Mouse (Mus musculus) Patski (cell line): ENCODE results near the gene Gpx5. TPM values are rescaled to one million over a fixed set of nuclear protein-coding genes. Genes with fewer than 3 reads are reported as not detected.
A peak's percentile ranks its signal among the peaks of the same experiment; 100 is the strongest.

ENCODE experiments used
- ATAC-seq: fragments of 100-300 bp; one replicate; pipeline ENCODE4 v1.8.0; 2021
- CTCF ChIA-PET: fragments of 350-600 bp; sonication (Branson Sonifier 250); formaldehyde crosslinking; loops from one replicate; lab custom pipeline; 2022; ENCODE audit warnings: inconsistent platforms; lab: Charles Lee
- POLR2A ChIA-PET: fragments of 350-600 bp; sonication (Branson Sonifier 250); formaldehyde crosslinking; loops from one replicate; lab custom pipeline; 2022; ENCODE audit warnings: antibody characterized with exemption, inconsistent platforms; lab: Charles Lee
- DNase-seq: peaks from one replicate; pipeline ENCODE4 v3.0.0-alpha.2; 2011; ENCODE audit warnings: low read depth, low spot score
- H3K27me3 ChIP-seq: fragments of 371-371 bp; one replicate; pipeline ENCODE4 v1.5.1; 2021
- CTCF ChIP-seq: fragments of 100-300 bp; IDR thresholded peaks from one replicate; pipeline ENCODE4 v1.5.1; 2021
- in situ Hi-C: fragments of 300-500 bp; cut with MboI; formaldehyde crosslinking; loops from 3 replicates; pipeline ENCODE4 v1.11.1; 2018; ENCODE audit warnings: low pct_unique_long_range_greater_than_20kb, mixed read lengths
- polyA plus RNA-seq: library from polyadenylated mRNA; unstranded; gene quantifications from one replicate; pipeline ENCODE4 v1.2.3, GENCODE M21; 2021

Gene Gpx5
- polyA plus RNA-seq, 1 experiment from 2014 or later = not detected

DNA sequence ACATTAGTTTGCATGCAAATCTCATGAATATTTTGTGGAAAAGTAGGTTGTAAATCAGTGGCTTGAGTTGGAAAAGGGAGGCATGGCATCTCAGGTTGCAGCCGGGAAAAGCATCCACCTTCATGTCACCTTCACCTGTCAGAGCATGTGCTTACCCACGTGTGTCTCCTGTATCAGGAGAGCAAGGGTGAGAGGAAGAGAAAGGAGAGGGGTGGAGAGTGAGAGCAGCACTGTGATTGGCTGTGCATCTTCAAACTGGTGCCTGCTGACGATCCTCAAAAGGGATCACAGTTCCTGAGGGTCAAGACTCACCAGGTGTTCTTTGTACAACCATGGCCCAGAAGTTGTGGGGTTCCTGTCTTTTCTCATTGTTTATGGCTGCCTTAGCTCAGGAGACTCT, 19.4 kb upstream of the Gpx5 start, which contains the start of gene Gpx6:
Gpx6 (plus strand) TSS at position 200 of the 400 bp plus-strand sequence.
- ATAC-seq = no peak
- no peaks in the 10 kb centered on the region for H3K27me3 ChIP-seq
- in situ Hi-C loops = no loop called here
- CTCF ChIA-PET = no interaction called here
- POLR2A ChIA-PET = no interaction called here
- no peak for TF ChIP-seq CTCF
- no peak for DNase-seq

DNA sequence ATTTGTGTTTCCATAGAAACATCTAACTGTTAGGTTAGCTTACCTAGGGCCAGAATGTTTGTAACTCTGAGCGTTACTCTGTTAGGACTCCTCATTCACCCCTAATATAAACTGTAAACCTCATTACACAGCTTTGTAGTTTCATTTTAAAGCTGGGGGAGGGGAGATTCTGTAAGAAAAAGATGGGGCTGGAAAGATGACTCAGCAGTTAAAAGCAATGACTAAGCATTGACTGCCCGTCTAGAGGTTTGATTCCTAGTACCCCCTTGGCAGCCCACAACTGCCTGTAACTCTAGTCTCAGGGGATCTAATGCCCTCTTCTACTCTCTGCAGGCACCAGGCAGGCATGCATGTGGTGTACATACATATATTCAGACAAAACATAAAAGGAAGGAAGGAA, 17.3 kb upstream of the Gpx5 start:
- in situ Hi-C loops = no loop called here
- no peak for ATAC-seq
- TF ChIP-seq CTCF = no peak
- CTCF ChIA-PET = no interaction called here
- no peak for DNase-seq
- POLR2A ChIA-PET = no interaction called here
- H3K27me3 ChIP-seq = no peaks in the 10 kb centered on the region

DNA sequence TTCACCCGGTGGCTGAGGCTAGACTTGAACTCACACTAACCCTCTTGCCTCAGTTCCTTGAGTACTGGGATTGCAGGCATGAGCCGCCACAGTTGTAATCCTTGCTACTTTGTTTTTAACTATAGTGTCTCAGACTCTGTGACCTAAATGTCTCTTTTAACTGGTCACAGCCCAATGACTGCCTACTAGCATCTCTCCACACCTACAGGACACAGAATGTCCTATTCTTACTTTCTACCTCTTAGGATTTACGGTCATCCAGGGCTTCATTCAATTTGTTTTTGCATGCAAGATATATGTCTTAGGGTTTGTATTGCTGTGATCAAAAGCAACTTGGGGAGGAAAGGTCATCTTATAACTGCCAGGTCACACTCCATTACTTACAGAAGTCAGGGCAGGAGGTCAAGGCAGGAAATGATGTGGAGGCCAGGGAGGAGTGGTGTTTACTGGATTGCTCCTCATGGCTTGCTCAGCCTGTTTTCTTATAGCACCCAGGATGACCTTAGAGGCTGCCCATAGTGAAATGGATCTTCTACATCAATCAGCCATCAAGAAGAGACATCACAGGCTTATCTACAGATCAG, 12.0 kb upstream of the Gpx5 start:
- DNase-seq = no peak
- in situ Hi-C loops = no loop called here
- no peaks in the 10 kb centered on the region for H3K27me3 ChIP-seq
- no peak for ATAC-seq
- CTCF ChIA-PET = interaction anchor here (0.9 to 1.4 kb wide), 2 partner anchors 10 to 20 kb away, joined by 3 to 5 read pairs; no protein-coding TSS in a partner anchor
- TF ChIP-seq CTCF = no peak
- POLR2A ChIA-PET = no interaction called here

DNA sequence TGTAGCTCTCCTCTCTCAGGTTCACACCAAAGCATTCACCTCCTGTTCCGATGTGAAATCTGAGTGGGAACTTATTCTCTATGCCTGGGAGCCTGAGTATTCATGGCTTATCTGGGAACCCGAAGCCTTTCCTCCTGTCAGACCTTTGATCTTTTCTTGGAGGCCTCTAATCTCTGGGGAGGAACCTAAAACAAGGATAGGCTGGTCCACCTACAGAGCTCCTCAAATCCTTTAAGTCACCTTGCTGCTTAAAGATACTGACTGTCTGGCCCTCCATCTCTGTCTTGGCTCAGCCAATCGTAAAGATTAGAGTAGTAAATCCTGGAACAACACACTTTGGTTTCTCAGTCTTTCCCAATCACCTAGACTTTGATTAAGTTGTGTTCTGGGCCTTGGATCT, 6.0 kb upstream of the Gpx5 start:
- H3K27me3 ChIP-seq = peaks cover 3% of the 10 kb centered on the region
- no peak for DNase-seq
- ChIA-PET POLR2A (no interaction called here), CTCF (no interaction called here)
- no peak for ATAC-seq
- no peak for TF ChIP-seq CTCF
- in situ Hi-C loops = no loop called here

DNA sequence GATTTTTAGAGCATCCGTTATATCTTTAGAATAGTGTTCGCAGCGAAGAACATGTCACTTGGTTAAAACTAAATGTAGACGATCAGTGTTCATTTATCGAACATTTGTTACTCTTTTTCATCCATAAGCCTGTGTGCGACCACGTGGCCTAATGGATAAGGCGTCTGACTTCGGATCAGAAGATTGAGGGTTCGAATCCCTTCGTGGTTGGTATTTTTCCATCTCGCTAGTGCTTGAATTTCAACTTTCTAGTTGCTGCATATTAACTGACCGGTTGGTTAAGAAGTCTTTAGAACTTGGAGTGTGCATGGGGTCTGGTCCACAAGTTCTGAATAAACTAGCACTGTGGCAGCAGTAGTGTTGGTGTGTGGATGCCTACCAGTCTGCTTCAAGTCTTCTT, 13.0 kb downstream of the Gpx5 start:
- in situ Hi-C loops = no loop called here
- ChIA-PET CTCF (no interaction called here), POLR2A (interaction anchor here (0.7 kb wide), 1 partner anchor 847 kb away, joined by 3 read pairs; no protein-coding TSS in a partner anchor)
- H3K27me3 ChIP-seq = peaks cover 2% of the 10 kb centered on the region
- ATAC-seq (peak; percentile 45), DNase-seq (peak; percentile 39)
- TF ChIP-seq CTCF = no peak

DNA sequence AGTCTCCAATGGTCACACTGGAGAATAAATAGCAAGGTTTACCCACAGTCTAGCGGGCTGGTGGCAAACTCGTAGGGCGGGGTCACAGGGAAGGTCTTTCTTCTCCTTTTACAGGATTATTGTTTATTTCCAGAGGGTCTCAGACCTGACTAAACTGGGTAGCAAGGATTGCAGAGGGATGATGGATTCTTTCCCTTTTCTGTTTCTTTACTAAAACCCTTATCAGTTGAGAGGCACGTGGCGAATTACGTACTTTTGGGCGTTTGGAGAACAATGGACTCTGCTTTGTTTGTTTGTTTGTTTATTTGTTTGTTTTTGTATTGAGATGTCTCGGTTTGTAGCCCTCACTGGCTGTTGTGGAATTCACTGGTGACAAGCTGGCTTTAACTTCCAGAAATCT, 13.5 kb downstream of the Gpx5 start:
- ATAC-seq (no peak), DNase-seq (no peak)
- ChIA-PET POLR2A (interaction anchor here (0.7 kb wide), 1 partner anchor 846 kb away, joined by 3 read pairs; no protein-coding TSS in a partner anchor), CTCF (no interaction called here)
- TF ChIP-seq CTCF = no peak
- in situ Hi-C loops = no loop called here
- no peaks in the 10 kb centered on the region for H3K27me3 ChIP-seq

DNA sequence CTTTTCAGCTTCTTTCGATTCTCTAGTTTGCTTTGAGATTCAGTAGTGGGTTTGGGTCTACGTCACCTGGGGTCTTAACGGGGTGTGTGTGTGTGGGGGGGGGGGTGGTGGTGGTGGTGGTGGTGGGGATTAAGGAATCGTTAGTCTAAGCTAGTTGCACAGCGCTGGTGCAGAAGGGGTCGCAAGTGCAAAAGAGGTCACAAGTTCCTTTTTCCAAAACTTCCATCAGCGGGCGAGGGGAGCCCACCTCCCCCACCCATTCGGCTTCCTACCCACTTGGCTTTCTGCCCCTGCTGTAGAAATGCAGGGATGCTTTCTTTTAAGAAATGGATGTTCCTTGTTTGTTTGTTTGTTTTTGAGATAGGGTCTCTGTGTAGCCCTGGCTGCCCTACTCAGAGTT, 16.0 kb downstream of the Gpx5 start:
- H3K27me3 ChIP-seq = no peaks in the 10 kb centered on the region
- no peak for TF ChIP-seq CTCF
- ATAC-seq (no peak), DNase-seq (no peak)
- in situ Hi-C loops = no loop called here
- ChIA-PET POLR2A (no interaction called here), CTCF (no interaction called here)

DNA sequence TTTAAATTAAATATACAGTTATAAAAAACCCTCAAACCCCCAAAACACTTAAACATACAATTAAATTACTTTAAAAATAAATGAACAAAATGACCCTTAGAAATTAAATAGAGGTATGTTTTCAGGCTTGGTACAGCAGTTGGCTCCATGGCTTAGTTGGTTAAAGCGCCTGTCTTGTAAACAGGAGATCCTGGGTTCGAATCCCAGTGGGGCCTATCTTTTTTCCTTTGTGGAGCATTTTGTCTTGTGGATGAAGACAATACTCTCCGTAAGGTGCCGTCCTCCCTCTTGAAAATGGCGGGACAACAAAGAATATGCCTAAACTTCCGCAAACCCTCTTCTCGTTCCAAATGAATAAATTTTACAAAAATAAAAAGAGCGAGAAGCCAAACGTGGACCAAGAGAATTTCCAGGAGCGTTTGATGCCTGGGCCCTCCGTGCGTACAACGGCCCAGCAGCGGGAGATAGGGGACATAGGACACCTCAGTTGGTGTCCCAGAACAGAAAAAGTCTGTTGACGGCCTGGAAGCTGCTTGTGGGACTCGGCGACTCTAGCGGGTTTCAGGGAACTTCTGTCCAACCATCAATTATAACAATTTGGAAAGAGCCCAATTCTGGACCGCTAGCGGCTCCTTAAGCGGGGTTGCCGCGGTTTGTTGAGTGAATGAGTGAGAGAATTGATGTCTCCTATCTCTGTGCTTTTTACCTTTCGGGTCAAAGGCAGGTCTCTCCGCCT, 16.5 kb downstream of the Gpx5 start:
- TF ChIP-seq CTCF = no peak
- in situ Hi-C loops = no loop called here
- DNase-seq (no peak), ATAC-seq (no peak)
- ChIA-PET CTCF (no interaction called here), POLR2A (no interaction called here)
- H3K27me3 ChIP-seq = no peaks in the 10 kb centered on the region

DNA sequence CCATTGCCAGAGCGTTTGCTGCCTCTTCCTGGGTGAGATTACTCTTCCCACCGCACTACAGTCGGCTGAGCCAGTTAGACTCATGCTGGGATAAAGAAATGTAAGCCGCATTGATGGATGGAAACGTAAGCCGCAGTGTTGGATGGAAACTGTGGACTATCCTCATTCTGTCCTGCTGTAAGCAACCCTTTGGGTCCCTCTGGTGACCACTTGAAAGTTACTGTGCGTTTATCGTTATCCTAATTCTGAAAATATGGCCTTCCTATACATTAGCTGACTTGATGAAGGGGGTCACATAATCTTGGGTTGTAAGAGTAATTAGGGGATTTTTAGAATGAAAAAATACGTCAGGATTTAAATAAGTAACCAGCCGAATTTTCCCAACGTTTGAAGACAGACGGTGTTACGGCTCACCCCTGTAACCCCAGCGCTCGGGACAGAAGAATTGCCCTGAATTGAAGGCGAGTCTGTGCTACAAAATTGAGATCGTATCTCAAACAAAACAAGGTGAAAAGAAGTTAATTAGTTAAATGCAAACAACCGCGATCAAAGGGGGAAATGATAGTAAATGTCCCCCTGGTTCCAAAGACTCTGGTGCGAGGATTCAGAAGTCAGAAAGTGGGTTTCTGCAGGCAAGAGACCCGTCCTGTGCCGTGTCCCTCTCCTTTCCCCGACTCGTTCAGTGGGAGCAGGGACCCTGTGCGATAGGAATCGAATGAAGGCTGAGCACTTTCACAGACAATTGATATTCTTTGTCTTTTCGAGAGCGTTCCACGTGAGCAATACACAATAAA, 17.3 kb downstream of the Gpx5 start:
- ATAC-seq (no peak), DNase-seq (no peak)
- in situ Hi-C loops = no loop called here
- CTCF ChIA-PET = no interaction called here
- POLR2A ChIA-PET = no interaction called here
- peak; percentile 12 for TF ChIP-seq CTCF
- H3K27me3 ChIP-seq = no peaks in the 10 kb centered on the region

DNA sequence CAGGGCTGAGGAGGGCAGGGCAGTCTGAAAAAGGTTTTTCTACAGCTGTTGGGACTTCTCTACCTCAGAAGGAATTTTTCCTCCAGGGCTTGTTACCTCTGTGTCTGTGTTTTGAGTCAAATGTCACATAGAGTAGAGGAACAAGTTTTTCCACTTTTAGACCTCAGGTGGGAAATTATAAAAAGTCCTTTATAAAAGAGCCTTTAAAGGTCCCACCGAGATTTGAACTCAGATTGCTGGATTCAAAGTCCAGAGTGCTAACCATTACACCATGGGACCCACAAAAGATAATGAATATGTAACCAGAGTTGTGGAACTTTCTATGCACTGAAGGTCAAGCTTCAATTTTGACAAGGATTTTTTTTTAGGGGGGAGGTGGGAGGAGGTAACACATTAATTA, 24.3 kb downstream of the Gpx5 start:
- TF ChIP-seq CTCF = no peak
- ChIA-PET CTCF (no interaction called here), POLR2A (interaction anchor here (0.6 kb wide), 1 partner anchor 306 kb away, joined by 3 read pairs; no protein-coding TSS in a partner anchor)
- H3K27me3 ChIP-seq = no peaks in the 10 kb centered on the region
- in situ Hi-C loops = loop anchor here (25.0 kb wide), 1 partner anchor 956 kb away; no protein-coding TSS in a partner anchor
- ATAC-seq (no peak), DNase-seq (no peak)
